16 mouse cellular contexts compared by ENCODE assay signal in genomic region chr11:7135763-7136162, GRCm38 (mm10). TPM values are rescaled to one million over a fixed set of nuclear protein-coding genes. Genes with fewer than 3 reads are reported as not detected.
DNase-seq lines count a peak whose midpoint lies in the region; ATAC-seq and TF ChIP-seq lines count a peak whose summit lies in the region.
"Had no signal": no experiment of that assay in that cellular context is flagged by ENCODE, and none has a peak within 500 bp of the region (broad histone marks: within the 10 kb centered on the region; RNA-seq: fewer than 3 reads in every experiment).

No protein-coding gene starts in this region.

- no peak overlapping the region for H3K9ac ChIP-seq in liver, adult 2 months (ENCODE audit: low read depth, low read length)
- H3K9ac ChIP-seq: limb, embryonic 15.5 days had no signal

- WGBS in liver, adult 2 months = 22% methylated on average over 9 of the region's 9 CpGs

- H3K79me2 ChIP-seq in liver, adult 2 months (ENCODE audit: control insufficient read depth, insufficient read depth, low read length) = no peaks in the 10 kb centered on the region

- no peak for TF ChIP-seq POLR2A in liver, adult 2 months (IDR thresholded peaks at IDR 0.05; ENCODE audit: extremely low read depth, insufficient read depth, low read length)

- no peak for TF ChIP-seq CTCF in liver, adult 2 months (IDR thresholded peaks at IDR 0.05; ENCODE audit: low read depth, low read length)

- peak; percentile 10 for DNase-seq in gastrocnemius, adult 18-20 months (ENCODE audit: low spot score)
- no peak for DNase-seq in gastrocnemius, adult 8-10 months (ENCODE audit: low spot score in 2 of 2)
- peak; percentile 98 for DNase-seq in liver, adult 2 months (ENCODE audit: extremely low read depth, low read depth, low spot score)
- no peak for DNase-seq in liver
- DNase-seq in gastrocnemius, postnatal 14 days = peak; percentile 47
- peak; percentile 36 for DNase-seq in heart, postnatal 25 days (ENCODE audit: low spot score)
- DNase-seq: right cerebral cortex, postnatal 4 days had no signal

- intact Hi-C loops in gastrocnemius, postnatal 14 days (cut with DNase I; ENCODE audit: low total_unique reads) = loop anchor here (5.0 kb wide), 1 partner anchor 478 kb away; the partner anchor contains the start of gene Ramp3
- intact Hi-C loops in heart, postnatal 25 days (cut with DNase I) = no loop called here

- no peak overlapping the region for H3K4me3 ChIP-seq in liver, adult 2 months (ENCODE audit: insufficient read depth, low read depth, low read length)
- H3K4me3 ChIP-seq: limb, embryonic 15.5 days had no signal

- H3K27ac ChIP-seq in liver, adult 2 months (replicated peaks; ENCODE audit: insufficient read depth, low read depth, low read length) = peak overlapping the region; percentile 81
- H3K27ac ChIP-seq: limb, embryonic 15.5 days had no signal

- ATAC-seq in inflammation-experienced regulatory T-cells, adult 6 months = no peak
- ATAC-seq: Patski had no signal

- no peaks in the 10 kb centered on the region for H3K36me3 ChIP-seq in liver, adult 2 months (ENCODE audit: control insufficient read depth, insufficient read depth, low read length)
- H3K36me3 ChIP-seq: limb, embryonic 15.5 days had no signal

- H3K27me3 ChIP-seq in liver, adult 2 months (ENCODE audit: control insufficient read depth, insufficient read depth, low read length) = no peaks in the 10 kb centered on the region
- H3K27me3 ChIP-seq: limb, embryonic 15.5 days; Patski had no signal

- peaks cover 25% of the 10 kb centered on the region for H3K4me1 ChIP-seq in liver, adult 2 months (ENCODE audit: control insufficient read depth, insufficient read depth, low read length)
- H3K4me1 ChIP-seq: limb, embryonic 15.5 days had no signal

RNA-seq across cellular contexts. Expression of gene Gm11985, which starts 52.6 kb away (rescaled TPM):
- not detected for total RNA-seq in gastrocnemius, adult 18-20 months (2021)
- not detected for total RNA-seq in gastrocnemius, adult 8-10 months (2022)
- not detected in 2 replicates for total RNA-seq in liver, adult 2 months (2014; rRNA removed)
- not detected in 2 replicates for polyA plus RNA-seq in liver, adult 2 months (2012; rRNA removed)
- total RNA-seq in gastrocnemius, postnatal 14 days (2021) = not detected
- not detected for total RNA-seq in heart, postnatal 25 days (2021)
- polyA plus RNA-seq in inflammation-experienced regulatory T-cells, adult 6 months (2017; shearing (Covaris generic)) = not detected
- total RNA-seq: CH12.LX; left cerebral cortex, adult 18-20 months had no signal
- polyA plus RNA-seq: embryonic facial prominence, embryonic 14.5 days; heart, postnatal 0 days; intestine, embryonic 16.5 days; limb, embryonic 15.5 days; Patski; stomach, embryonic 16.5 days had no signal

Comparison
In these comparisons a context has a peak if more than half of its experiments do, and no peak if none do; other contexts are left out.
1. DNase-seq: peak in gastrocnemius, adult 18-20 months (single experiment), liver, adult 2 months (single experiment), gastrocnemius, postnatal 14 days (single experiment) and heart, postnatal 25 days (single experiment); none in gastrocnemius, adult 8-10 months (0 of 2) and liver (single experiment).